Mouse (Mus musculus): ENCODE data around the gene Krt6a.

GRCm38 (mm10) chr15:101707454-101707853 lies 13.3 kb upstream of the Krt6a start:
- no peak for TF ChIP-seq POLR2A (IDR thresholded peaks at IDR 0.05; ENCODE audit: insufficient read depth, low read length)
- TF ChIP-seq CTCF (IDR thresholded peaks at IDR 0.05; ENCODE audit: low read depth, low read length), result no peak
